Mouse (Mus musculus) brain, adult 2 months (tissue): ENCODE results near the gene Sec24a.
A peak's percentile ranks its signal among the peaks of the same experiment; 100 is the strongest.

Source experiments
- DNase-seq: peaks from one replicate; pipeline ENCODE4 v3.0.0; 2011; ENCODE audit warnings: low read depth, low spot score

Gene Sec24a

DNA sequence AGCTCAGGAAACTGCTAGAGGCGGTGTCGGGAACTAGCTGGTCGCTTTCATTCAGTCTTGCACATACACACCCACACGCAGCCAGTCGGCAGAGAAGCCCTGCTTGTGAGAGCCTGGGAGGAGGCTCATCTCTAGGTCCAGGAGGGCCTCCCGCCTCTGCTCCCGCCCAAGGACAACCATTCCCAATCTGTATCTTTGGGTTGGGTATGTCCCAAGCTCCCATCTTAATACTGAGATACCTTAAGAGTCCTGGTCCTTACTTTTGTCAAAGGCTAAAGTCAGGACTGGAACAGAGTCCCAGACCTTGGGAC lies 113.6 kb downstream of the Sec24a start:
- peak; percentile 75 for DNase-seq

DNA sequence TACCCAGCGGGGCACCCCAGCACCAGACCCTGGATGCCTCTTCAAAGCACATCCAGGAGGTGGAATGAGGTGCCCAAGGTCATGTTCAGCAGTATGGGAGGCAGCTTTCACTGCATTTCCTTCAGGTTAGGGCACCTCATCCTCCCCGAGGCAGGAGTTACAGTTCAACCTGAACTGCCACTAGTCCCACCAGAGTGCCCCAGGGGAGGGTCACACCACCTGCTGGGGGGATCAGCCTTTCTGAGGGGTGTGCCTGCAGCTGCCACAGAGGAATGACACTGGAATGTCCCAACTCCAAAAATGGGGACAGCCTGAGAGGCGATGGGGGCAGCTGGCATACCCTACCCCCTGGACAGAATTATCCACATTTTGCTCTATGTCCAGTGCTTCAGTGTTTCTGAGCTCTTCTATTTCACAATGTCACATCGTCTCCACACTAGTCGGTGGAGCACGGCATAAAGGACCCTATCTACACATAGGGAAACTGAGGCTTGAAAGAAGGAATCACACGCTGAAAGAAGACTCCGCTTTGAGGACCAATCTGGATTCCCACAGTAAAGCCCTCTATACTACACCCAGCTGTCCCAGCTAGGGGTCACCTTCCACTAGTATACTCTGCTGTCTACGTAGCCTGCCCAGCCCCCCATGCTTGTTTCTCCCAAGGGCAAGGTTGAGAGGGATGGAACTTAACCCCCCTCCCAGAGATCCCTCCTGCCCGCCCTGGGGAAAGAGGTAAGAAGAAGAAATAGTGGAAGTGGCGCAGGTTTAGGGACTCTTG lies 114.1 kb downstream of the Sec24a start:
- DNase-seq: no peak

- DNase-seq: no peak
Measured at GRCm38 (mm10) chr11:51648566-51648965, 114.9 kb downstream of the Sec24a start.

- DNase-seq: peak; percentile 64
Measured at GRCm38 (mm10) chr11:51646751-51647667, 116.4 kb downstream of the Sec24a start.

GRCm38 (mm10) chr11:51646245-51646644 lies 117.2 kb downstream of the Sec24a start:
- no peak for DNase-seq

GRCm38 (mm10) chr11:51645293-51645692 lies 118.1 kb downstream of the Sec24a start:
- no peak for DNase-seq

DNA sequence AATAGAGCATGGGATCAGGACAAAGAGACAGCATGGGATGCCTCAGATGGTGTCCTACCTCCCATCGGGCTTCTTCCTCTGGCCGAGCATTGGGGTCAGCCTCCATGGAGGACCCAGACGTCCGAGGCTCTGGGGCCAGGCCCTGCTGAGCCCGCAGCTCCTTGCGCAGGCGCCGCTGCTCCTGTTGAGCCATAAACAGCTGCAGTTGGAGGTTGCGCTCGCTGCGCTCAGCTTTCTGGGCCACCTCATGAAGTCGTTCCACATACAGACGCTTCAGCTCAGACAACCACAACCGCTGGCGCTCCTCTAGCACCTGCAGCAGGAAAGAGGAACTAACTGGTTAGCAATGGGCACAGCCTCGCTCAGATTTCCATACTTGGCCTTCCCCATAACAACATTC lies 119.2 kb downstream of the Sec24a start:
- DNase-seq: peak; percentile 23

GRCm38 (mm10) chr11:51643761-51644160 lies 119.7 kb downstream of the Sec24a start:
- peak; percentile 38 for DNase-seq

GRCm38 (mm10) chr11:51643202-51643601 lies 120.2 kb downstream of the Sec24a start:
- DNase-seq: no peak
